Mouse (Mus musculus) forebrain, postnatal 0 days (tissue): ENCODE measurements around the gene Klhl2. TPM values are rescaled to one million over a fixed set of nuclear protein-coding genes. Genes with fewer than 3 reads are reported as not detected.
A peak's percentile ranks its signal among the peaks of the same experiment; 100 is the strongest.

Source experiments
- ATAC-seq: fragments of 200-750 bp; cut with Nextera tagmentation; 2 replicates; pipeline ENCODE4 v1.8.0; 2017; ENCODE audit warnings: mild to moderate bottlenecking, moderate library complexity
- DNase-seq: peaks from one replicate; pipeline ENCODE4 v3.0.0-alpha.2; 2015
- H3K27ac ChIP-seq: fragments of 300-500 bp; sonication (generic); 2 replicates; pipeline ENCODE4 v1.5.1; 2014; ENCODE audit warnings: low read depth, mild to moderate bottlenecking, antibody characterized with exemption, low read length, moderate library complexity, mixed read lengths
- H3K27me3 ChIP-seq: fragments of 300-500 bp; sonication (generic); 2 replicates; pipeline ENCODE4 v1.6.1; 2014; ENCODE audit warnings: mild to moderate bottlenecking, low read length, mixed read lengths; ENCODE audit not compliant: insufficient read depth
- H3K36me3 ChIP-seq: fragments of 300-500 bp; sonication (generic); 2 replicates; pipeline ENCODE4 v1.6.1; 2014; ENCODE audit warnings: mild to moderate bottlenecking, moderate library complexity; ENCODE audit not compliant: insufficient read depth
- H3K4me1 ChIP-seq: fragments of 300-500 bp; sonication (generic); 2 replicates; pipeline ENCODE4 v1.6.1; 2014; ENCODE audit warnings: antibody characterized with exemption; ENCODE audit not compliant: insufficient read depth
- H3K4me2 ChIP-seq: fragments of 300-500 bp; sonication (generic); 2 replicates; pipeline ENCODE4 v1.6.1; 2014; ENCODE audit warnings: low read depth, mild to moderate bottlenecking, moderate library complexity
- H3K4me3 ChIP-seq: fragments of 300-500 bp; sonication (generic); 2 replicates; pipeline ENCODE4 v1.5.1; 2014; ENCODE audit warnings: low read depth, low read length, mixed read lengths
- H3K9ac ChIP-seq: fragments of 300-500 bp; sonication (generic); 2 replicates; pipeline ENCODE4 v1.6.1; 2014; ENCODE audit warnings: mild to moderate bottlenecking
- H3K9me3 ChIP-seq: fragments of 300-500 bp; sonication (generic); 2 replicates; pipeline ENCODE4 v1.6.1; 2016; ENCODE audit warnings: low read length
- CTCF ChIP-seq: sonication (generic); IDR thresholded peaks from 2 replicates; pipeline ENCODE4 v1.5.1; 2016; ENCODE audit warnings: antibody characterized with exemption, control low read depth, low read depth
- WGBS: fragments of 180-500 bp; shearing (Covaris S2); extraction: QIAGEN DNeasy Blood & Tissue Kit; methylation state at CpG from one replicate; pipeline ENCODE4 v1.1.7; 2014; 5-methylcytosine and 5-hydroxymethylcytosine counted together
- polyA plus RNA-seq: library from polyadenylated mRNA; unstranded; fragments of >200 nt; fragmentation: Nextera tagmentation; extraction: Ambion mirVana; gene quantifications from 2 replicates; pipeline ENCODE4 v1.2.1, GENCODE M21; 2015
- total RNA-seq: library from RNA; depleted of rRNA; stranded (reverse); fragments of >200 nt; gene quantifications from 2 replicates; pipeline ENCODE4 v1.2.3, GENCODE M21; 2014

The Klhl2 gene
- total and polyA plus RNA-seq, 2 experiments from 2014 or later, result 43.6 to 70.5 TPM

DNA sequence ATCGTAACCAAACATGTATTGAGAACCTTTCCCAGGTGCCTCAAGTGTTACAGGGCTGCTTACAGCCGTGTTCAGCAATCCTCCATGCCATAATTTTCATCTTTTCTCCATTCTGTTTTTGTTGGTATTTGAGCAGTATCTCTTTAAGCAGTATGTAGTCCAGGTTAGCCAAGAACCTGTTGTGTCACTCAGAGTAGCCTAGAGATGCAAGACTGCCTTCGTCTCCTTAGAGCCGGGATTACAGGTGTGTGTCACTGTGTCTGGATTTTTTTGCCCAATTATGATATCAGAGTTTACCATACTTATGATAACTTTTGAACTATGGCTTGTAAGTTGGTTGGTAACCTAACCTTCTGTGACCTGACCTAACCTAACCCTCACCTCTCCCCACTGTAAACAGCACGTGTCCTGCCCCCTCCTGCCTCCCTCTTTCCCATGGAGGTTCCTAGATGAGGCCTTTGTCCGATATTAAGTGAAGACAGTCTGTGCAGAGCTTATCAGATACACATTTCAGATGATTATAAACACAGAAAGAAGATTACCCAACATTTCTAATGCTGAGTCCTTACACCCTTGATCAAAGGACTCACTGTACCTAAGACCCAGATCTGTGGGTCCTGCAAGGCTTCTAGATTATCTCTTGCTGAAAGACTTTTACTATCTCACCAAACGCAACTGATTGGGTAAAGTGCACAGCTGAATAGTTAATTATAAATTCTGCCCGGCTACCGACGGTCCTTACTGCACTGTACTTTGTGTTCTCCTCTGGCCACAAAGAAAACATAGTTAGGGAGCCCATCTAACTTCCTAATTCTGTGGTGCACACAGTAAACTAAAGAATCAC lies 103.4 kb downstream of the Klhl2 start:
- H3K27ac ChIP-seq, result no peak overlapping the region
- no peak overlapping the region for H3K9ac ChIP-seq
- ATAC-seq, result no peak
- no peaks in the 10 kb centered on the region for H3K27me3 ChIP-seq
- no peak for DNase-seq
- no peaks in the 10 kb centered on the region for H3K9me3 ChIP-seq
- no peak overlapping the region for H3K4me2 ChIP-seq
- WGBS, result 83% methylated on average over 10 of the region's 10 CpGs
- no peak for TF ChIP-seq CTCF
- no peaks in the 10 kb centered on the region for H3K4me1 ChIP-seq
- peaks cover 22% of the 10 kb centered on the region for H3K36me3 ChIP-seq
- H3K4me3 ChIP-seq, result no peak overlapping the region

DNA sequence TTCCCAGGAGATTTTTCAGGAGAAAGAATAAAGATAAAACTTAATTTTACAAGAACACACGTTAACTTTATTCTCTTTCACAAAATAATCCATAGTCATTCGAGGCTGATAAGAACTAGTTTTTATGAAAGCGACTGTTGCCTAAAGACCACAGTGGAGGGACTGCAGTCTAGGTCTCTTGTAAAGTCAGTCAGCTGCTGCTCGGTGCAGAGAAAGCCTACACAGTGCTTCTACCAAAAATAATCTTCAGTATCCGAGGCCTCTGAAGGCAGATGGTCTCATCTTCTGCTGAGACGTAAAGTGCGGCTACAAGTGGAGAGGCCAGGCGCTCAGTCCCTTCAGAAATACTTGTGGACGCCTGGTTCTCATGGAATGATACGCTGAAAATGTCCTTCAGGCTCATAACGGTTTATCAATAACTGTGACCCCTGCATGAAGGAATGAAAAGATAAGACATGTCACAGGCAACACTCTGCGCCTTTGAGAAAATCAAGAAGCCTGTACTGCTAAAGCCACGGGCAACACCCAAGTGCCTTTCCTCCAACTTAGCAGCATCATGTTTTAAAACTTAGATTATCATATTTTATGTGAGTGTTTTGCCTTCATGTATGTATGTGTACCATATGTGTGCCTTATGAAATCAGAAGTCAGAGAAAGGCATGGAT lies 109.1 kb downstream of the Klhl2 start:
- H3K9me3 ChIP-seq, result no peaks in the 10 kb centered on the region
- no peak overlapping the region for H3K27ac ChIP-seq
- H3K4me3 ChIP-seq, result no peak overlapping the region
- H3K36me3 ChIP-seq, result peaks cover 3% of the 10 kb centered on the region; the same call in 1 of the 2 replicates
- ATAC-seq (no peak), DNase-seq (no peak)
- no peaks in the 10 kb centered on the region for H3K27me3 ChIP-seq
- TF ChIP-seq CTCF, result no peak
- no peak overlapping the region for H3K9ac ChIP-seq
- WGBS, result 92% methylated on average over 13 of the region's 13 CpGs
- no peak overlapping the region for H3K4me2 ChIP-seq
- no peaks in the 10 kb centered on the region for H3K4me1 ChIP-seq

DNA sequence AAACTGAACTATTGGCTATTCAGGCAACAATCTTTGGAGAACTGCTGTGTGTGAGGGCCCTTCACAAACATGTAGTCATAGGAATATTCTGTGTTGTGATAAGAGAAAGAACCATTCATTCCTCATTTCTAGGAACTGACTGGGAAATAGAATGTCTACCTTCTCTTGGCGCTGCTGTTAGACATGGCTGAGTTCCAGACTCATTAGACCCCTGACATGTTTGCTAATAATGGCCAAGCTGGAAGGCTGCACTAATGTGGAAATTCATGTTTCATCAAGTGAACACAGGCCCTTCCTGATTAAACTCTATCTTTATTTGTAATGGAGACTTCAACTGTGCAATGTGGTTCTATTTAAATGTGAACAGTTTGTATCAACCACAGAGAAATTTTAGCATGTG lies 110.9 kb downstream of the Klhl2 start:
- Histone ChIP-seq H3K9ac (no peak overlapping the region), H3K36me3 (peaks cover 3% of the 10 kb centered on the region; the same call in 1 of the 2 replicates), H3K27ac (no peak overlapping the region), H3K4me2 (no peak overlapping the region), H3K4me1 (no peaks in the 10 kb centered on the region), H3K9me3 (no peaks in the 10 kb centered on the region), H3K27me3 (no peaks in the 10 kb centered on the region), H3K4me3 (no peak overlapping the region)
- ATAC-seq (no peak), DNase-seq (no peak)
- no peak for TF ChIP-seq CTCF
- 23% methylated on average over 1 of the region's 1 CpGs for WGBS

DNA sequence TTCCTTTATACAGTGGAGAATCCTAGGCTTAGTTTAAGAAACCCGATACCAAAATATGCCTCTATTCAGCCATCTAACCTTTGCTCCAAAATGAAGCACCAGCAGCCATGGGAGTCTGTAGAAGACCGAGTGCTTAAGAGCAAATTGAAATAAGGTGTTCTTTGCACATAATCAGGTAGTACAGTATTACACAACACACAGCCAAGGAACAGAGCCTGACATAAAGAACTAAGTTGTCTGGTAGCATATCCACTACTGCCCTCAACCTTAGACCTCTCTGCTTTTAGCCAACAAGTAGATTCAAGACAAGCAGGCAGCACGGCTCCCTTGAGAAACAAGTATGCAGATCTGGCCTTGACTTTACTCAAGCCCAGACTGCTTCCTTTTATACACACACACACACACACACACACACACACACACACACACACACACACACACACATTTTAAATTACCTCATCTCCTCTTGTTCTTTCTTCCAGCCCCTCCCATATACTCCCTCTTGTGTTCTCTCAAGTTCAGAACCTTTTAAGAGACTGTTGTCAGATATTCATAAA lies 113.0 kb downstream of the Klhl2 start:
- H3K36me3 ChIP-seq, result peaks cover 3% of the 10 kb centered on the region; the same call in 1 of the 2 replicates
- H3K4me2 ChIP-seq, result no peak overlapping the region
- no peak overlapping the region for H3K9ac ChIP-seq
- no peaks in the 10 kb centered on the region for H3K27me3 ChIP-seq
- no peaks in the 10 kb centered on the region for H3K9me3 ChIP-seq
- no peak overlapping the region for H3K27ac ChIP-seq
- WGBS, result 85% methylated on average over 3 of the region's 3 CpGs
- H3K4me3 ChIP-seq, result no peak overlapping the region
- 0 out of 2 replicates have a peak, but pooled peaks cover under 1% of the 10 kb centered on the region for H3K4me1 ChIP-seq
- ATAC-seq, result no peak
- TF ChIP-seq CTCF, result no peak
- no peak for DNase-seq

DNA sequence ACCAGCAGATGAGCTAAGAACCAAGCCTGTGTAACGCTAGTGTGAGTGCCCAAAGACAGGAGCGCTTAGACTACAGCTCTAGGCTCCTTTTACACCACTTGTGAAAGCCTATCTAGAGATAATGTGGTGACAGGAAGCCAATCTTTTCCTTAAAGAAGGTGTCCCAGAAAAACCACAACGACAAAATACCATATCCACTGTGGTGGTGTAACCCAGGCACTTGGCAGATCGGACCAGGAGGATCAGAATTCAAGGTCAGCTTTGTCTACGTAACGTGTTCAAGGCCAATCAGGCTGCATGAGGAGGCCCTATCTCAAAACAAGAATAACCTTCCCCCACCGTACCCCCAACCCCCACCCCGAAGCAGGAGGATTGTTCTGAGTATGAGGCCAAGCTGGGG lies 114.7 kb downstream of the Klhl2 start:
- no peaks in the 10 kb centered on the region for H3K9me3 ChIP-seq
- no peak overlapping the region for H3K9ac ChIP-seq

DNA sequence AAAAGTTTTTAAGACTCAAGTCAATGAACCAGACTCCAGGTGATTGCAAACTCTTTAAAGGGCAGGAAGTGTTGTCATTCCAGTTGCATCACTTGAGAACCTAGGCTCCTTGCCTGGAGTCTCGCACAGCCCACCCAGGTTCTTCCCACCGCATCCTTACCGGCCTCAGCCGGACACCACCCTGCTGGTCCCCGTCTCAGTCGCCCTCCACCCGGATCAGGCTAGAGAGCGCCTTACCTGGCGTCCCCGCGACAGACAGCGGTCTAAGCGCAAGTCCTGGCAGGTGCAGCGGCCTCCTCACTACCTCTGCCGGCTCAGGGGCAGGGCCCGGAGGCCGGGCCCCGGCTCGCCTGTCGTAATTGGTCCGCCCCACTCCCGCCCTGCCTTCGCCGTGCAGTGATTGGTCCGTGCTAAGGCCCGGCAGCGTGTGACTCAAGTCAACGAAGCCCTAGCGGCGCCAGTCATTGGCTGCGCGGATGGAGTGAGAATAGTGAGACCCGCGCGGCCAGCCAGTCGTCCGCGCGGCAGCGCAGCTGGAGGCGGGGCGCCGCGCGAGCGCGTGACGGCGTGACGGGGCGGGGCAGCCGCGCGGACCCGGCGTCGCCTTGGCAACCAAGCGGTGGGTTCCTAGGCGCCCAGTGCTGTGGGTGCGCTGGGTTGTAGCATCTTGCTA lies 116.4 kb downstream of the Klhl2 start, which contains the start of gene Msmo1:
Msmo1 (minus strand) TSS at position 522 of the 673 bp plus-strand sequence.
- H3K4me1 ChIP-seq, result peaks cover 10% of the 10 kb centered on the region
- under 1% methylated on average over 60 of the region's 60 CpGs for WGBS
- peak within 1 kb of the TSS; percentile 76 for H3K27ac ChIP-seq
- peak within 1 kb of the TSS; percentile 65 for H3K9ac ChIP-seq
- H3K36me3 ChIP-seq, result no peaks in the 10 kb centered on the region
- no peaks in the 10 kb centered on the region for H3K9me3 ChIP-seq
- H3K4me3 ChIP-seq, result peak within 1 kb of the TSS; percentile 87
- TF ChIP-seq CTCF, result peak; percentile 16
- H3K27me3 ChIP-seq, result no peaks in the 10 kb centered on the region
- H3K4me2 ChIP-seq, result peak within 1 kb of the TSS; percentile 66
- peak; percentile 100 for ATAC-seq
- peak; percentile 99 for DNase-seq

More for the DNA sequence above, 114.7 kb downstream of the Klhl2 start:
- ATAC-seq (no peak), DNase-seq (no peak)
- Histone ChIP-seq H3K4me3 (no peak overlapping the region), H3K27ac (no peak overlapping the region), H3K36me3 (no peaks in the 10 kb centered on the region), H3K4me2 (no peak overlapping the region), H3K27me3 (no peaks in the 10 kb centered on the region), H3K4me1 (peaks cover 10% of the 10 kb centered on the region)
- TF ChIP-seq CTCF, result no peak
- WGBS, result 88% methylated on average over 8 of the region's 8 CpGs
